Mouse (Mus musculus): Measurements from ENCODE around the gene Sidt2. TPM values are rescaled to one million over a fixed set of nuclear protein-coding genes. Genes with fewer than 3 reads are reported as not detected.
A peak's percentile ranks its signal among the peaks of the same experiment; 100 is the strongest.

The Sidt2 gene
- polyA plus RNA-seq, 1 experiment from 2014 or later: 62.1 TPM

DNA sequence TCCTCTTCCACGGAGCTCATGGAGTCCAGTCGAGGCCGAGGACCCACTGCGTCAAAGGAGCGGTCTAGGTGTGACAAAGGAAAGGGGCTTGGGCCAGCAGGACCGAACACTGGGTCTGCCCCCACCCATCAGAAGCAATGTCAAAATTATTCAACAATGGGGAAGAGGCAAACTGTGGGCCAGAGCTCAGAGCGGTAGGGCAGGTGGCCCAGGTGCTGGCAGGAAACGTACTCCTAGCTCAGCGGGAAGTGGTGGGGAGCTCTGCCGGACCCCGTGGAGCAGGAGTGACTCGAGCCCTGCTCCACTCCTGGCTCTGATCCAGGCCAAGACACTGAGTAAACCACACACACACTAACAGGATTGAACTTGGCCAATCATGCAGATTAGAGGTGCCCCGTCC, 9.3 kb downstream of the Sidt2 start:
- H3K27me3 ChIP-seq: no peaks in the 10 kb centered on the region
- peaks cover 96% of the 10 kb centered on the region for H3K36me3 ChIP-seq
- WGBS: 82% methylated on average over 13 of the region's 13 CpGs

DNA sequence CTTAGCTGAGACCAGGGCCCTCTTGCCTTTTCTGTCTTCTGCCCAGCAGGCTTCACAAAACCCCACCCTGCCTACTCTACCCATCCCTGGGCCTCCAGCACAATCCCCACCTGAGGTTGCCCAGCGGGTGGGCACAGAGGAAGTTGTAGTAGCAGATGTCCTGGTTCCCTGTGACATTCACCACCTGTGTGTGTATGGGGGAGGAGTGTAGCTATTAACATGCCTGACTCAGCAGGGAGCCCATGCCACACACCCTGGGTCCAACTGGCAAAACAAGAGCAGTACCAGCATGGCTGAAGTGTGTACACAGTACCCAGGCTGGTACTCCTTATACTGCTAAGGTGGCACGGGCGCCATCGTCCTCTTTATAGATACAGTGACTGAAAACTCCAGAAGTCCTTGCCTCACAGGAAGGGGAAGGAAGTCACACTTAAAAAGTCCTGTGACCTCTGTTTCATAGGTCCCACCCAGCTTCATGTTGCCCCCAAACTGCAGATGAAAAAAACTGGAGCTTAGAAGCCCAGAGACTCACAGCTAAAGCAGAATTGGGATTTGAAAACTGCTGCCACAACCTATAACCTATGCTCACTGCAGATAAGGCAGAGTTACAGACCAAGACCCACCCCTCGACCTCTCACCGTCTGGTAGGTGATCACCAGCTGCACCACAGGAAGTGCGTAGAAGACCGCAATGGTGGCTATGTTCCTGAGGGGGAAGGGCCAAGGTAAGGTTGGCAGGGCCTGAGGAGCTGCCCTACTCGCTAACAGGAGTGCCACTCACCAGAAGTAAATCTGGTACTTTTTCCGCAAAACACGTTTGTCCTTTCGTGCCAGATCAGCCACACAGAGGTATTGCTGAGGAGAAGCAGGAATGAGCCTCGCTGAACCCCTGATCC, 10.3 kb downstream of the Sidt2 start:
- Histone ChIP-seq H3K4me1 (no peaks in the 10 kb centered on the region), H3K4me3 (replicated peaks) (no peak overlapping the region), H3K9me3 (replicated peaks) (no peaks in the 10 kb centered on the region), H3K36me3 (peaks cover 92% of the 10 kb centered on the region), H3K27me3 (no peaks in the 10 kb centered on the region), H3K4me2 (replicated peaks) (no peak overlapping the region), H3K27ac (replicated peaks) (no peak overlapping the region), H3K9ac (no peak overlapping the region)
- WGBS: 82% methylated on average over 13 of the region's 13 CpGs
- ATAC-seq (ENCODE audit: insufficient number of reproducible peaks, low FRiP score, low TSS enrichment, low read depth): no peak

More for the DNA sequence above, 9.3 kb downstream of the Sidt2 start:
- Histone ChIP-seq H3K4me2 (replicated peaks) (no peak overlapping the region), H3K4me1 (no peaks in the 10 kb centered on the region), H3K9ac (no peak overlapping the region), H3K27ac (replicated peaks) (no peak overlapping the region), H3K4me3 (replicated peaks) (no peak overlapping the region), H3K9me3 (replicated peaks) (no peaks in the 10 kb centered on the region)
- ATAC-seq (ENCODE audit: insufficient number of reproducible peaks, low FRiP score, low TSS enrichment, low read depth): no peak

GRCm38 (mm10) chr9:45943628-45944505, 11.2 kb downstream of the Sidt2 start:
- WGBS: 95% methylated on average over 8 of the region's 8 CpGs
- no peaks in the 10 kb centered on the region for H3K9me3 ChIP-seq (replicated peaks)
- H3K4me1 ChIP-seq: no peaks in the 10 kb centered on the region
- no peak overlapping the region for H3K27ac ChIP-seq (replicated peaks)
- no peak overlapping the region for H3K9ac ChIP-seq
- H3K4me2 ChIP-seq (replicated peaks): no peak overlapping the region
- ATAC-seq (ENCODE audit: insufficient number of reproducible peaks, low FRiP score, low TSS enrichment, low read depth): 0 out of 2 replicates have a peak, but pooled peaks have one; percentile 26
- no peak overlapping the region for H3K4me3 ChIP-seq (replicated peaks)
- peaks cover 92% of the 10 kb centered on the region for H3K36me3 ChIP-seq
- no peaks in the 10 kb centered on the region for H3K27me3 ChIP-seq

DNA sequence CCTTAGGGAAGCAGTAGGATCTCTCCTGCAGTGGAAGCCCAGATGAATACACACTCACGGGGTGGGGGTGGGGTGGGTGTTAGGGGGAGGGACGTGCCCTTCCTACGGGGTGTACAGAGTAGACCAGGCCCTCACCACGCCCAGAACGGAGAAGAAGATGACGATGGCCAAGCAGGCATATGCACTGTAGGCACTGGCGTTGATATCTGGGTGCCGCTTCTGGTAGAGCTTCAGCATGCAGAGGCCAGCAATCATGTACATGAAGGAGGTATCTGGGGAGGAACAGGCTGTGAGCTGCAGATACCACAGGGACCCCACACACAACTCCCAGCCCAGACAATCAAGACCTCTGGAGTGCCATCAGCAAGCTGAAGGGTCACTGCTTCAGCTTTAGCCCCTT, 12.1 kb downstream of the Sidt2 start:
- no peak overlapping the region for H3K9ac ChIP-seq
- no peaks in the 10 kb centered on the region for H3K27me3 ChIP-seq
- H3K4me2 ChIP-seq (replicated peaks): no peak overlapping the region
- WGBS: 88% methylated on average over 8 of the region's 8 CpGs
- H3K4me1 ChIP-seq: no peaks in the 10 kb centered on the region
- H3K4me3 ChIP-seq (replicated peaks): no peak overlapping the region
- ATAC-seq (ENCODE audit: insufficient number of reproducible peaks, low FRiP score, low TSS enrichment, low read depth): no peak
- no peak overlapping the region for H3K27ac ChIP-seq (replicated peaks)
- H3K9me3 ChIP-seq (replicated peaks): no peaks in the 10 kb centered on the region
- H3K36me3 ChIP-seq: peaks cover 92% of the 10 kb centered on the region

GRCm38 (mm10) chr9:45942464-45942863, 12.6 kb downstream of the Sidt2 start:
- Histone ChIP-seq H3K4me1 (no peaks in the 10 kb centered on the region), H3K4me3 (replicated peaks) (no peak overlapping the region), H3K9me3 (replicated peaks) (no peaks in the 10 kb centered on the region), H3K36me3 (peaks cover 90% of the 10 kb centered on the region), H3K4me2 (replicated peaks) (no peak overlapping the region), H3K27ac (replicated peaks) (no peak overlapping the region), H3K27me3 (no peaks in the 10 kb centered on the region), H3K9ac (no peak overlapping the region)
- 83% methylated on average over 16 of the region's 16 CpGs for WGBS
- no peak for ATAC-seq (ENCODE audit: insufficient number of reproducible peaks, low FRiP score, low TSS enrichment, low read depth)

- 59% methylated on average over 18 of the region's 18 CpGs for WGBS
Observed at GRCm38 (mm10) chr9:45941329-45941888, 13.6 kb downstream of the Sidt2 start.

GRCm38 (mm10) chr9:45939794-45940193, 15.3 kb downstream of the Sidt2 start:
- H3K4me3 ChIP-seq (replicated peaks): no peak overlapping the region
- peaks cover 17% of the 10 kb centered on the region for H3K4me1 ChIP-seq
- H3K4me2 ChIP-seq (replicated peaks): no peak overlapping the region
- no peaks in the 10 kb centered on the region for H3K9me3 ChIP-seq (replicated peaks)
- H3K36me3 ChIP-seq: peaks cover 63% of the 10 kb centered on the region
- no peak overlapping the region for H3K27ac ChIP-seq (replicated peaks)
- no peak for ATAC-seq (ENCODE audit: insufficient number of reproducible peaks, low FRiP score, low TSS enrichment, low read depth)
- no peak overlapping the region for H3K9ac ChIP-seq
- WGBS: 82% methylated on average over 6 of the region's 6 CpGs
- H3K27me3 ChIP-seq: no peaks in the 10 kb centered on the region

More at GRCm38 (mm10) chr9:45941329-45941888, 13.6 kb downstream of the Sidt2 start:
- Histone ChIP-seq H3K27ac (replicated peaks) (no peak overlapping the region), H3K27me3 (no peaks in the 10 kb centered on the region), H3K4me2 (replicated peaks) (no peak overlapping the region), H3K9ac (no peak overlapping the region), H3K4me1 (peaks cover 6% of the 10 kb centered on the region; the same call in 1 of the 2 replicates), H3K36me3 (peaks cover 79% of the 10 kb centered on the region), H3K9me3 (replicated peaks) (no peaks in the 10 kb centered on the region), H3K4me3 (replicated peaks) (no peak overlapping the region)
- ATAC-seq (ENCODE audit: insufficient number of reproducible peaks, low FRiP score, low TSS enrichment, low read depth): no peak

DNA sequence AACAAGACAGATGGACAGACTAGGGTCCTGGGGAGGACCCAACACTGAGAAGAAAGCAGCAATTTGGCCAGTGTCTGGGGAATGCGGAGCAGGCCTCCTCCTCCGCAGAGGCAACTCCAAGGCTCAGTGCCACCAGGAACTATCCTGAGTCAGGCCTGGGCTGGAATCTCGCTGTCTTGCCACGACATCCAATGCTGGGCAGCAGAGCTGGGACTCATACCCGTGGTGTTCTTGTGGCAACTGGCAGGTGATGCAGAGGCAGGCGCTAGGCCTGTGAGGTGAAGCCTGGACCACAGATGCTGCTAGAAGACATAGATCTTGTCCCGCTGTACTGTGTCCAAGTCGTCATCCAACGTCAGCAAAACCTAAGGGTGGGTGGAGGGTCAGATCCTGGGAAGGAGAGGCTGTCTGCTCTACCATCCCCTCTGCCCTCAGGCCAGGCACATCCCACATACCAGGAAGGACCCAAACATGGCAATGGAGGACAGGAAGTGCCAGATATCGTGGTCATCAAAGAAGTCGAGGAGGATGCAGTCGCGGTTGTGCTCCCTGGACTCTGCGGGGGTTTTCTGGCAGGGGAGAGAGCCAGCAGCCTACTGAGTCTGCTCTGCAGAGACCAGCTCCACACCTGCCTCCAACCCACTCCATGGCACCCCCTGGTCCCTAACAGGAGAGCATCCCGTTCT, 16.0 kb downstream of the Sidt2 start:
- H3K9me3 ChIP-seq (replicated peaks): no peaks in the 10 kb centered on the region
- WGBS: 76% methylated on average over 15 of the region's 15 CpGs
- peaks cover 56% of the 10 kb centered on the region for H3K36me3 ChIP-seq

DNA sequence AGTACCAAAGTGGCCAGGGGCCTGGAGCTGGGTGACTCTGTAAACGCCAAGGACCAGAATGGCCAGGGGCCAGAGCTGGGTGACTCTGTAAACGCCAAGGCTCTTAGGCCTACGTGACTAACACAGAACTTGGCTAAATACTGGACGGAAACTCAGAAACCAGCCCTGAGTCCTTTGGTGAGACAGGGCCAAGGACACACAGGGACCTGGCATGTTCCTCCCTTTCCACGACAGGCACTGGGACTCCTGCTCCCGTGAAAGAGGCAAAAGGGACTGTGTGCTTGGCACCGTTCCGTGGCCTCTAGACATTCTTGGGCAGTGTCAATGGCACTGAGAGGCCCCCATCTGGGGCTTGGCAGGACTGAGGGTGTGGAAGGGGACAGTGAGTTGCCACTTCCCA, 17.0 kb downstream of the Sidt2 start:
- 91% methylated on average over 8 of the region's 8 CpGs for WGBS
- H3K27me3 ChIP-seq: no peaks in the 10 kb centered on the region

More for the DNA sequence above, 16.0 kb downstream of the Sidt2 start:
- no peak overlapping the region for H3K27ac ChIP-seq (replicated peaks)
- ATAC-seq (ENCODE audit: insufficient number of reproducible peaks, low FRiP score, low TSS enrichment, low read depth): no peak
- H3K4me3 ChIP-seq (replicated peaks): no peak overlapping the region
- H3K4me1 ChIP-seq: peaks cover 17% of the 10 kb centered on the region
- H3K9ac ChIP-seq: no peak overlapping the region
- no peak overlapping the region for H3K4me2 ChIP-seq (replicated peaks)
- no peaks in the 10 kb centered on the region for H3K27me3 ChIP-seq

DNA sequence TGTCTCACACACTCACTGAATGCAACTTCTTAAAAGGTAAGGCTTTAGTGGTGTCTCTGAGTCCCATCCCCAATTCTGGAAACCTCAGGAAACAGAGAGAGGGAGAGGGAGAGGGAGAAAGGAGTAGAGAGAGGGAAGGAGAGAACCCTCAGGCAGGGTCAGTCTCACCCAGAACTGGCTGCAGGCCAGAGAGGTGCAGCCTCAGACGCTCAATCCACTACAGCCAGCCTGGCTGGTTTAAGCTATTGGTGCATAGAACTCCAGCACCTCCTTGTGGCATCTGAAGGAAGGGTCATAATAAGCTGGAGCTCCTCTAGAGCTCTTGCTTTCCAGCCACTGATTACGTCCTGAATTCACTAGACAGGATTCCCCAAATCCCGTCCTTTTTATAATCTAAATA, 18.2 kb downstream of the Sidt2 start:
- H3K27me3 ChIP-seq: no peaks in the 10 kb centered on the region
- H3K4me1 ChIP-seq: peaks cover 27% of the 10 kb centered on the region
- no peaks in the 10 kb centered on the region for H3K9me3 ChIP-seq (replicated peaks)
- peaks cover 36% of the 10 kb centered on the region for H3K36me3 ChIP-seq
- peak overlapping the region; percentile 58; the same call in 1 of the 2 replicates for H3K27ac ChIP-seq (replicated peaks)
- H3K9ac ChIP-seq: no peak overlapping the region
- H3K4me2 ChIP-seq (replicated peaks): no peak overlapping the region; the same call in 1 of the 2 replicates
- ATAC-seq (ENCODE audit: insufficient number of reproducible peaks, low FRiP score, low TSS enrichment, low read depth): no peak
- H3K4me3 ChIP-seq (replicated peaks): no peak overlapping the region
- 18% methylated on average over 3 of the region's 3 CpGs for WGBS

More for the DNA sequence above, 17.0 kb downstream of the Sidt2 start:
- Histone ChIP-seq H3K27ac (replicated peaks) (no peak overlapping the region), H3K4me3 (replicated peaks) (no peak overlapping the region), H3K4me1 (peaks cover 20% of the 10 kb centered on the region), H3K9me3 (replicated peaks) (no peaks in the 10 kb centered on the region), H3K9ac (no peak overlapping the region), H3K4me2 (replicated peaks) (no peak overlapping the region), H3K36me3 (peaks cover 48% of the 10 kb centered on the region)
- ATAC-seq (ENCODE audit: insufficient number of reproducible peaks, low FRiP score, low TSS enrichment, low read depth): no peak
